Mouse (Mus musculus) forebrain, embryonic 12.5 days (tissue): ENCODE results near the gene Kcnma1. TPM values are rescaled to one million over a fixed set of nuclear protein-coding genes. Genes with fewer than 3 reads are reported as not detected.

Source experiments
- ATAC-seq: fragments of 200-750 bp; cut with Nextera tagmentation; 2 replicates; pipeline ENCODE4 v1.8.0; 2017; ENCODE audit warnings: moderate TSS enrichment; ENCODE audit not compliant: low FRiP score
- H3K27ac ChIP-seq: fragments of 300-500 bp; sonication (generic); 2 replicates; pipeline ENCODE4 v1.5.1; 2016; ENCODE audit warnings: mild to moderate bottlenecking
- H3K27me3 ChIP-seq: fragments of 300-500 bp; sonication (generic); 2 replicates; pipeline ENCODE4 v1.6.1; 2016; ENCODE audit warnings: mild to moderate bottlenecking
- H3K36me3 ChIP-seq: fragments of 300-500 bp; sonication (generic); replicated peaks from 2 replicates; pipeline ENCODE4 v1.6.1; 2016; ENCODE audit warnings: mild to moderate bottlenecking
- H3K4me1 ChIP-seq: fragments of 300-500 bp; sonication (generic); 2 replicates; pipeline ENCODE4 v1.6.1; 2016
- H3K4me2 ChIP-seq: fragments of 300-500 bp; sonication (generic); 2 replicates; pipeline ENCODE4 v1.6.1; 2016; ENCODE audit warnings: mild to moderate bottlenecking, moderate library complexity
- H3K4me3 ChIP-seq: fragments of 300-500 bp; sonication (generic); replicated peaks from 2 replicates; pipeline ENCODE4 v1.5.1; 2016; ENCODE audit warnings: mild to moderate bottlenecking
- H3K9ac ChIP-seq: fragments of 300-500 bp; sonication (generic); 2 replicates; pipeline ENCODE4 v1.6.1; 2016; ENCODE audit warnings: mild to moderate bottlenecking
- H3K9me3 ChIP-seq: fragments of 300-500 bp; sonication (generic); 2 replicates; pipeline ENCODE4 v1.6.1; 2016
- WGBS: fragments of 180-500 bp; shearing (Covaris S2); methylation state at CpG from one replicate; pipeline ENCODE4 v1.1.7; 2016; 5-methylcytosine and 5-hydroxymethylcytosine counted together
- polyA plus RNA-seq: library from polyadenylated mRNA; unstranded; fragments of >200 nt; fragmentation: Nextera tagmentation; extraction: Ambion mirVana; gene quantifications from 2 replicates; pipeline ENCODE4 v1.2.1, GENCODE M21; 2016

Gene Kcnma1
- polyA plus RNA-seq, 1 experiment from 2014 or later, result 2.6 TPM

- Histone ChIP-seq H3K4me1 (no peaks in the 10 kb centered on the region), H3K27ac (no peak overlapping the region), H3K27me3 (no peaks in the 10 kb centered on the region), H3K4me3 (no peak overlapping the region), H3K4me2 (no peak overlapping the region), H3K9me3 (no peaks in the 10 kb centered on the region), H3K36me3 (no peaks in the 10 kb centered on the region), H3K9ac (no peak overlapping the region)
- ATAC-seq, result no peak
- WGBS, result 78% methylated on average over 3 of the region's 3 CpGs
Observed at GRCm38 (mm10) chr14:23896036-23896435, 118.3 kb downstream of the Kcnma1 start.

- no peaks in the 10 kb centered on the region for H3K9me3 ChIP-seq
- H3K9ac ChIP-seq, result no peak overlapping the region
- no peak overlapping the region for H3K4me3 ChIP-seq
- H3K4me1 ChIP-seq, result no peaks in the 10 kb centered on the region
- no peak overlapping the region for H3K27ac ChIP-seq
- no peak overlapping the region for H3K4me2 ChIP-seq
- WGBS, result 79% methylated on average over 4 of the region's 4 CpGs
- H3K36me3 ChIP-seq, result no peaks in the 10 kb centered on the region
- no peak for ATAC-seq
- no peaks in the 10 kb centered on the region for H3K27me3 ChIP-seq
Observed at GRCm38 (mm10) chr14:23886112-23886511, 128.2 kb downstream of the Kcnma1 start.

- no peak for ATAC-seq
- Histone ChIP-seq H3K9me3 (no peaks in the 10 kb centered on the region), H3K4me1 (no peaks in the 10 kb centered on the region), H3K4me3 (no peak overlapping the region), H3K36me3 (no peaks in the 10 kb centered on the region), H3K9ac (no peak overlapping the region), H3K27ac (no peak overlapping the region), H3K27me3 (no peaks in the 10 kb centered on the region), H3K4me2 (no peak overlapping the region)
- 68% methylated on average over 6 of the region's 6 CpGs for WGBS
Observed at GRCm38 (mm10) chr14:23885539-23885938, 128.8 kb downstream of the Kcnma1 start.

- H3K4me1 ChIP-seq, result no peaks in the 10 kb centered on the region
- 89% methylated on average over 4 of the region's 4 CpGs for WGBS
- no peak overlapping the region for H3K9ac ChIP-seq
- ATAC-seq, result no peak
- no peaks in the 10 kb centered on the region for H3K9me3 ChIP-seq
- no peak overlapping the region for H3K4me2 ChIP-seq
- no peak overlapping the region for H3K27ac ChIP-seq
- H3K27me3 ChIP-seq, result no peaks in the 10 kb centered on the region
- H3K4me3 ChIP-seq, result no peak overlapping the region
- no peaks in the 10 kb centered on the region for H3K36me3 ChIP-seq
Observed at GRCm38 (mm10) chr14:23885071-23885470, 129.2 kb downstream of the Kcnma1 start.

GRCm38 (mm10) chr14:23882001-23882400, 132.3 kb downstream of the Kcnma1 start:
- H3K4me2 ChIP-seq, result no peak overlapping the region
- WGBS, result 87% methylated on average over 1 of the region's 1 CpGs
- ATAC-seq, result no peak
- no peaks in the 10 kb centered on the region for H3K4me1 ChIP-seq
- no peaks in the 10 kb centered on the region for H3K36me3 ChIP-seq
- H3K9me3 ChIP-seq, result no peaks in the 10 kb centered on the region
- H3K27me3 ChIP-seq, result no peaks in the 10 kb centered on the region
- H3K4me3 ChIP-seq, result no peak overlapping the region
- no peak overlapping the region for H3K27ac ChIP-seq
- no peak overlapping the region for H3K9ac ChIP-seq

GRCm38 (mm10) chr14:23879331-23879730, 135.0 kb downstream of the Kcnma1 start:
- H3K4me1 ChIP-seq, result no peaks in the 10 kb centered on the region
- no peaks in the 10 kb centered on the region for H3K36me3 ChIP-seq
- no peak for ATAC-seq
- H3K27ac ChIP-seq, result no peak overlapping the region
- no peaks in the 10 kb centered on the region for H3K27me3 ChIP-seq
- no peak overlapping the region for H3K9ac ChIP-seq
- WGBS, result 75% methylated on average over 3 of the region's 3 CpGs
- no peaks in the 10 kb centered on the region for H3K9me3 ChIP-seq
- H3K4me3 ChIP-seq, result no peak overlapping the region
- no peak overlapping the region for H3K4me2 ChIP-seq

GRCm38 (mm10) chr14:23877561-23877960, 136.7 kb downstream of the Kcnma1 start:
- H3K36me3 ChIP-seq, result no peaks in the 10 kb centered on the region
- H3K9me3 ChIP-seq, result no peaks in the 10 kb centered on the region
- H3K27ac ChIP-seq, result no peak overlapping the region
- H3K4me1 ChIP-seq, result no peaks in the 10 kb centered on the region
- H3K4me3 ChIP-seq, result no peak overlapping the region
- no peak for ATAC-seq
- no peaks in the 10 kb centered on the region for H3K27me3 ChIP-seq
- H3K4me2 ChIP-seq, result no peak overlapping the region
- no peak overlapping the region for H3K9ac ChIP-seq
- WGBS, result 89% methylated on average over 5 of the region's 5 CpGs

GRCm38 (mm10) chr14:23874545-23874944, 139.7 kb downstream of the Kcnma1 start:
- no peak overlapping the region for H3K27ac ChIP-seq
- no peak overlapping the region for H3K4me3 ChIP-seq
- H3K27me3 ChIP-seq, result no peaks in the 10 kb centered on the region
- no peaks in the 10 kb centered on the region for H3K9me3 ChIP-seq
- no peaks in the 10 kb centered on the region for H3K36me3 ChIP-seq
- H3K4me1 ChIP-seq, result no peaks in the 10 kb centered on the region
- WGBS, result 86% methylated on average over 2 of the region's 2 CpGs
- no peak for ATAC-seq
- no peak overlapping the region for H3K9ac ChIP-seq
- H3K4me2 ChIP-seq, result no peak overlapping the region

- Histone ChIP-seq H3K9me3 (no peaks in the 10 kb centered on the region), H3K9ac (no peak overlapping the region), H3K4me1 (no peaks in the 10 kb centered on the region), H3K36me3 (no peaks in the 10 kb centered on the region), H3K27me3 (no peaks in the 10 kb centered on the region), H3K4me2 (no peak overlapping the region), H3K27ac (no peak overlapping the region), H3K4me3 (no peak overlapping the region)
- no peak for ATAC-seq
- 89% methylated on average over 4 of the region's 4 CpGs for WGBS
Observed at GRCm38 (mm10) chr14:23857034-23857433, 157.3 kb downstream of the Kcnma1 start.

- 88% methylated on average over 2 of the region's 2 CpGs for WGBS
- Histone ChIP-seq H3K9ac (no peak overlapping the region), H3K27me3 (no peaks in the 10 kb centered on the region), H3K27ac (no peak overlapping the region), H3K9me3 (no peaks in the 10 kb centered on the region), H3K36me3 (no peaks in the 10 kb centered on the region), H3K4me3 (no peak overlapping the region), H3K4me2 (no peak overlapping the region), H3K4me1 (no peaks in the 10 kb centered on the region)
- no peak for ATAC-seq
Observed at GRCm38 (mm10) chr14:23854946-23855345, 159.3 kb downstream of the Kcnma1 start.

GRCm38 (mm10) chr14:23848529-23849141, 165.7 kb downstream of the Kcnma1 start:
- Histone ChIP-seq H3K27me3 (no peaks in the 10 kb centered on the region), H3K9me3 (no peaks in the 10 kb centered on the region), H3K4me1 (peaks cover 11% of the 10 kb centered on the region), H3K4me2 (no peak overlapping the region), H3K27ac (no peak overlapping the region), H3K36me3 (no peaks in the 10 kb centered on the region), H3K9ac (no peak overlapping the region), H3K4me3 (no peak overlapping the region)
- WGBS, result 15% methylated on average over 6 of the region's 6 CpGs
- no peak for ATAC-seq

GRCm38 (mm10) chr14:23846706-23847105, 167.6 kb downstream of the Kcnma1 start:
- Histone ChIP-seq H3K4me1 (peaks cover 11% of the 10 kb centered on the region), H3K9me3 (no peaks in the 10 kb centered on the region), H3K36me3 (no peaks in the 10 kb centered on the region), H3K27me3 (no peaks in the 10 kb centered on the region), H3K4me2 (no peak overlapping the region), H3K4me3 (no peak overlapping the region), H3K9ac (no peak overlapping the region), H3K27ac (no peak overlapping the region)
- WGBS, result 91% methylated on average over 4 of the region's 4 CpGs
- no peak for ATAC-seq

GRCm38 (mm10) chr14:23842025-23842424, 172.3 kb downstream of the Kcnma1 start:
- H3K4me1 ChIP-seq, result no peaks in the 10 kb centered on the region
- H3K4me3 ChIP-seq, result no peak overlapping the region
- no peak for ATAC-seq
- WGBS, result 85% methylated on average over 3 of the region's 3 CpGs
- H3K4me2 ChIP-seq, result no peak overlapping the region
- H3K27ac ChIP-seq, result no peak overlapping the region
- no peak overlapping the region for H3K9ac ChIP-seq
- H3K36me3 ChIP-seq, result no peaks in the 10 kb centered on the region
- no peaks in the 10 kb centered on the region for H3K27me3 ChIP-seq
- H3K9me3 ChIP-seq, result no peaks in the 10 kb centered on the region
